9 mouse cellular contexts compared by ENCODE assay signal in the genomic region with DNA sequence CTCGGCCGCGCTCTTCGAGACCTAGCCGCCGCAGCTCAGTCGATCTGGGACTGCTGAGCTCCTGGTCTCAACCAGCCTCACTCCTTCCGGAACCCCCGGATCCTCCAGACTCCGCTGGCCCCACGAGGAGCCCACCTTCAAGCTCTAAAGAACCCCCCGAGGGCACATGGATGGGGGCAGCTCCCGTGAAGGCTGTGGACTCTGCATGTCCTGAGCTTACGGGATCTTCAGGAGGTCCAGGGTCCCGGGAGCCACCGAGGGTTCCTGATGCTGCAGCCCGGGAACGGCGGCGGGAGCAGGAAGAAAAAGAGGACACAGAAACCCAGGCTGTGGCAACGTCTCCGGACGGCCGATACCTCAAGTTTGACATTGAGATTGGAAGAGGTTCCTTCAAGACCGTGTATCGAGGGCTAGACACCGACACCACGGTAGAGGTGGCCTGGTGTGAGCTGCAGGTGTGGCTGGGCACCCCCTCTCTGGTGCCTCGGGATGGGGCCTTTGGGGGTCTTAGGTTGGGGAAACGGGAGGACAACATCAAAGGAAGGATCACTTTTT. TPM values are rescaled to one million over a fixed set of nuclear protein-coding genes. Genes with fewer than 3 reads are reported as not detected.
DNase-seq lines count a peak whose midpoint lies in the region; ATAC-seq and TF ChIP-seq lines count a peak whose summit lies in the region.
"Had no signal": no experiment of that assay in that cellular context is flagged by ENCODE, and none has a peak within 500 bp of the region (broad histone marks: within the 10 kb centered on the region; RNA-seq: fewer than 3 reads in every experiment).

No protein-coding gene starts in this region.

- under 1% methylated on average over 30 of the region's 30 CpGs for WGBS in intestine, postnatal 0 days
- WGBS in midbrain, postnatal 0 days, result 1% methylated on average over 30 of the region's 30 CpGs

- H3K4me3 ChIP-seq in layer of hippocampus, adult 2 months, result peak overlapping the region; percentile 55
- H3K4me3 ChIP-seq in intestine, postnatal 0 days (ENCODE audit: low read depth, low read length), result peak overlapping the region; percentile 57
- peak overlapping the region; percentile 45 for H3K4me3 ChIP-seq in midbrain, postnatal 0 days (ENCODE audit: low read depth, low read length)

- TF ChIP-seq CTCF in layer of hippocampus, adult 2 months (conservative IDR thresholded peaks at IDR 0.05), result no peak
- TF ChIP-seq CTCF in intestine, postnatal 0 days (IDR thresholded peaks at IDR 0.05; ENCODE audit: low read depth), result no peak
- TF ChIP-seq CTCF in midbrain, postnatal 0 days (IDR thresholded peaks at IDR 0.05), result no peak

- H3K27ac ChIP-seq in layer of hippocampus, adult 2 months, result peak overlapping the region; percentile 81
- peak overlapping the region; percentile 57; the same call in 1 of the 2 replicates for H3K27ac ChIP-seq in intestine, postnatal 0 days (ENCODE audit: low read depth, low read length)
- no peak overlapping the region for H3K27ac ChIP-seq in midbrain, postnatal 0 days (ENCODE audit: low read depth, low read length)
- H3K27ac ChIP-seq: macrophage had no signal

- no peaks in the 10 kb centered on the region; the same call in 1 of the 2 replicates for H3K27me3 ChIP-seq in intestine, postnatal 0 days (replicated peaks; ENCODE audit: control insufficient read depth, insufficient read depth, low read length)
- H3K27me3 ChIP-seq in midbrain, postnatal 0 days (ENCODE audit: insufficient read depth, low read length), result peaks cover 29% of the 10 kb centered on the region

- H3K9ac ChIP-seq in intestine, postnatal 0 days (ENCODE audit: low read depth, low read length), result peak overlapping the region; percentile 70
- H3K9ac ChIP-seq in midbrain, postnatal 0 days (replicated peaks; ENCODE audit: low read length, poor library complexity, severe bottlenecking), result peak overlapping the region; percentile 55

- no peaks in the 10 kb centered on the region for H3K36me3 ChIP-seq in intestine, postnatal 0 days (ENCODE audit: control insufficient read depth, insufficient read depth)
- H3K36me3 ChIP-seq in midbrain, postnatal 0 days (ENCODE audit: insufficient read depth, low read length), result peaks cover 4% of the 10 kb centered on the region; the same call in 1 of the 2 replicates

- DNase-seq in layer of hippocampus, adult 2 months (ENCODE audit: low spot score in 2 of 2), result no peak
- no peak for DNase-seq in layer of hippocampus, adult 11-12 months (ENCODE audit: low spot score)
- DNase-seq in midbrain, postnatal 0 days (ENCODE audit: low spot score), result no peak
- DNase-seq in adipocyte (ENCODE audit: low spot score), result no peak
- no peak for DNase-seq in right cerebral cortex, adult 18-20 months
- no peak for DNase-seq in frontal cortex, postnatal 25 days (ENCODE audit: low spot score in 2 of 2)

- ATAC-seq in erythroblast, adult 5-6 weeks (replicated peaks; ENCODE audit: low FRiP score, poor library complexity, severe bottlenecking), result peak; percentile 8; the same call in 1 of the 2 replicates
- ATAC-seq in intestine, postnatal 0 days, result peak; percentile 7
- ATAC-seq in midbrain, postnatal 0 days (ENCODE audit: low FRiP score), result 0 out of 2 replicates have a peak, but pooled peaks have one; percentile 50

- H3K9me3 ChIP-seq in intestine, postnatal 0 days (ENCODE audit: control insufficient read depth), result no peaks in the 10 kb centered on the region
- no peaks in the 10 kb centered on the region for H3K9me3 ChIP-seq in midbrain, postnatal 0 days (ENCODE audit: low read length)

- peak overlapping the region; percentile 99 for H3K4me2 ChIP-seq in intestine, postnatal 0 days (replicated peaks; ENCODE audit: low read depth)
- H3K4me2 ChIP-seq in midbrain, postnatal 0 days (ENCODE audit: low read depth, low read length, poor library complexity, severe bottlenecking), result peak overlapping the region; percentile 95

- 0 out of 2 replicates have a peak, but pooled peaks cover 10% of the 10 kb centered on the region for H3K4me1 ChIP-seq in intestine, postnatal 0 days (replicated peaks; ENCODE audit: control insufficient read depth, insufficient read depth, low read length)
- peaks cover 11% of the 10 kb centered on the region; the same call in 1 of the 2 replicates for H3K4me1 ChIP-seq in midbrain, postnatal 0 days (ENCODE audit: insufficient read depth, low read length)

RNA-seq across cellular contexts. Expression of a gene that starts 0.5 kb away (rescaled TPM):
- 10 to 100 TPM; 11.3 to 11.4 TPM for total RNA-seq in layer of hippocampus, adult 2 months (2021)
- total RNA-seq in erythroblast, adult 5-6 weeks (2015; ENCODE audit: low replicate concordance), result 2.3 and 17.7 TPM in 2 replicates
- 1.5 and 6.0 TPM in 2 replicates for total RNA-seq in erythroblast, adult 5-6 weeks (2017; ENCODE audit: low replicate concordance)
- polyA plus RNA-seq in intestine, postnatal 0 days (2015; fragmentation: Nextera tagmentation; extraction: Ambion mirVana), result 4.6 and 4.7 TPM in 2 replicates
- total RNA-seq in midbrain, postnatal 0 days (2014; rRNA removed), result 4.2 and 8.1 TPM in 2 replicates
- polyA plus RNA-seq in midbrain, postnatal 0 days (2015; fragmentation: Nextera tagmentation; extraction: Ambion mirVana), result 7.5 and 9.2 TPM in 2 replicates
- polyA plus RNA-seq: macrophage had no signal

RNA-seq across cellular contexts. Expression of a gene that starts 7.4 kb away (rescaled TPM):
- 10 to 100 TPM; 68.8 to 69.4 TPM for total RNA-seq in layer of hippocampus, adult 2 months (2021)
- 83.8 and 91.5 TPM in 2 replicates for total RNA-seq in erythroblast, adult 5-6 weeks (2015; ENCODE audit: low replicate concordance)
- total RNA-seq in erythroblast, adult 5-6 weeks (2017; ENCODE audit: low replicate concordance), result 25.0 and 31.3 TPM in 2 replicates
- polyA plus RNA-seq in intestine, postnatal 0 days (2015; fragmentation: Nextera tagmentation; extraction: Ambion mirVana), result 148 and 157 TPM in 2 replicates
- 77.3 and 82.3 TPM in 2 replicates for total RNA-seq in midbrain, postnatal 0 days (2014; rRNA removed)
- 130 and 144 TPM in 2 replicates for polyA plus RNA-seq in midbrain, postnatal 0 days (2015; fragmentation: Nextera tagmentation; extraction: Ambion mirVana)

RNA-seq across cellular contexts. Expression of a gene that starts 15.1 kb away (rescaled TPM):
- 10 to 100 TPM; 62.2 to 68.0 TPM for total RNA-seq in layer of hippocampus, adult 2 months (2021)
- total RNA-seq in erythroblast, adult 5-6 weeks (2015; ENCODE audit: low replicate concordance), result 2.7 TPM in 1 of 2 replicates, not detected in the other
- not detected in 2 replicates for total RNA-seq in erythroblast, adult 5-6 weeks (2017; ENCODE audit: low replicate concordance)
- polyA plus RNA-seq in intestine, postnatal 0 days (2015; fragmentation: Nextera tagmentation; extraction: Ambion mirVana), result 67.7 and 74.7 TPM in 2 replicates
- 55.0 and 67.5 TPM in 2 replicates for total RNA-seq in midbrain, postnatal 0 days (2014; rRNA removed)
- polyA plus RNA-seq in midbrain, postnatal 0 days (2015; fragmentation: Nextera tagmentation; extraction: Ambion mirVana), result 95.3 and 103 TPM in 2 replicates
- polyA plus RNA-seq: macrophage had no signal

RNA-seq across cellular contexts. Expression of a gene that starts 17.9 kb away (rescaled TPM):
- total RNA-seq in layer of hippocampus, adult 2 months (2021), result under 1 TPM; 0.29 to 0.56 TPM
- total RNA-seq in erythroblast, adult 5-6 weeks (2015; ENCODE audit: low replicate concordance), result 0.96 TPM in 1 of 2 replicates, not detected in the other
- 2.2 and 5.4 TPM in 2 replicates for total RNA-seq in erythroblast, adult 5-6 weeks (2017; ENCODE audit: low replicate concordance)
- 0.26 and 0.47 TPM in 2 replicates for polyA plus RNA-seq in intestine, postnatal 0 days (2015; fragmentation: Nextera tagmentation; extraction: Ambion mirVana)
- not detected in 2 replicates for total RNA-seq in midbrain, postnatal 0 days (2014; rRNA removed)
- 0.25 and 0.42 TPM in 2 replicates for polyA plus RNA-seq in midbrain, postnatal 0 days (2015; fragmentation: Nextera tagmentation; extraction: Ambion mirVana)

RNA-seq across cellular contexts. Expression of a gene that starts 18.0 kb away (rescaled TPM):
- 100 to 1,000 TPM in 1 of 2 experiments, 10 to 100 TPM in 1; 95.5 to 108 TPM for total RNA-seq in layer of hippocampus, adult 2 months (2021)
- total RNA-seq in erythroblast, adult 5-6 weeks (2015; ENCODE audit: low replicate concordance), result 12.3 and 29.8 TPM in 2 replicates
- 5.3 and 10.6 TPM in 2 replicates for total RNA-seq in erythroblast, adult 5-6 weeks (2017; ENCODE audit: low replicate concordance)
- polyA plus RNA-seq in intestine, postnatal 0 days (2015; fragmentation: Nextera tagmentation; extraction: Ambion mirVana), result 255 and 276 TPM in 2 replicates
- 136 and 168 TPM in 2 replicates for total RNA-seq in midbrain, postnatal 0 days (2014; rRNA removed)
- polyA plus RNA-seq in midbrain, postnatal 0 days (2015; fragmentation: Nextera tagmentation; extraction: Ambion mirVana), result 204 and 229 TPM in 2 replicates

Comparison
In these comparisons a context has a peak if more than half of its experiments do, and no peak if none do; other contexts are left out.
1. RNA of a gene that starts 15.1 kb away (total RNA-seq): 62.2 to 68.0 TPM in layer of hippocampus, adult 2 months and 55.0 to 67.5 TPM in midbrain, postnatal 0 days; 2.7 TPM in erythroblast, adult 5-6 weeks; every median in the first group is over 10 times any median in the second.
2. Peak in every context shown above with its lines, with median percentiles within 50 percentile points of each other: H3K4me3 ChIP-seq and ATAC-seq.